Mouse (Mus musculus) kidney, postnatal 36 days (tissue): ENCODE results near the gene Abcc12.

Experiments
- DNase-seq, 2 experiments: peaks; one replicate each; pipeline ENCODE4 v3.0.0; 2021 to 2022; ENCODE audit warnings: mixed read lengths in 2 of 2

The Abcc12 gene

GRCm38 (mm10) chr8:86578076-86578475 lies 2.4 kb downstream of the Abcc12 start:
- peak; percentile 59 to 65 for DNase-seq

GRCm38 (mm10) chr8:86577547-86577946 lies 2.9 kb downstream of the Abcc12 start:
- DNase-seq, result no peak

GRCm38 (mm10) chr8:86563674-86564073 lies 16.8 kb downstream of the Abcc12 start:
- no peak for DNase-seq

GRCm38 (mm10) chr8:86561737-86562136 lies 18.7 kb downstream of the Abcc12 start:
- no peak for DNase-seq

- DNase-seq, result no peak
These were observed 19.8 kb downstream of the Abcc12 start for GRCm38 (mm10) chr8:86560688-86561065.

- DNase-seq, result no peak
These were observed 20.4 kb downstream of the Abcc12 start for GRCm38 (mm10) chr8:86559947-86560687.

GRCm38 (mm10) chr8:86557186-86558045 lies 23.1 kb downstream of the Abcc12 start:
- DNase-seq, result no peak

GRCm38 (mm10) chr8:86555564-86555963 lies 24.9 kb downstream of the Abcc12 start:
- no peak for DNase-seq

- no peak for DNase-seq
These were observed 26.1 kb downstream of the Abcc12 start for GRCm38 (mm10) chr8:86554220-86554891.

- no peak for DNase-seq
These were observed 30.0 kb downstream of the Abcc12 start for GRCm38 (mm10) chr8:86550516-86550915.

GRCm38 (mm10) chr8:86546001-86546400 lies 34.5 kb downstream of the Abcc12 start:
- DNase-seq, result no peak

GRCm38 (mm10) chr8:86540906-86541305 lies 39.6 kb downstream of the Abcc12 start:
- no peak for DNase-seq

- no peak for DNase-seq
These were observed 40.1 kb downstream of the Abcc12 start for GRCm38 (mm10) chr8:86540376-86540775.

GRCm38 (mm10) chr8:86536663-86536987 lies 43.9 kb downstream of the Abcc12 start:
- DNase-seq, result no peak

GRCm38 (mm10) chr8:86535791-86536662 lies 44.5 kb downstream of the Abcc12 start:
- peak; percentile 76 to 80 for DNase-seq

GRCm38 (mm10) chr8:86535068-86535560 lies 45.4 kb downstream of the Abcc12 start:
- DNase-seq, result no peak

GRCm38 (mm10) chr8:86529714-86530113 lies 50.8 kb downstream of the Abcc12 start:
- DNase-seq, result no peak

- no peak for DNase-seq
These were observed 53.0 kb downstream of the Abcc12 start for GRCm38 (mm10) chr8:86527336-86528029.

- no peak for DNase-seq
These were observed 53.7 kb downstream of the Abcc12 start for GRCm38 (mm10) chr8:86526808-86527207.

- no peak for DNase-seq
These were observed 66.3 kb downstream of the Abcc12 start for GRCm38 (mm10) chr8:86514203-86514602.

- peak in 1 of 2 experiments; percentile 3 for DNase-seq
These were observed 67.6 kb downstream of the Abcc12 start for GRCm38 (mm10) chr8:86512886-86513285.
